Mouse (Mus musculus) left cerebral cortex, postnatal 36 days (tissue): Measurements from ENCODE around the gene Atg10. TPM values are rescaled to one million over a fixed set of nuclear protein-coding genes. Genes with fewer than 3 reads are reported as not detected.

Experiments
- DNase-seq, 2 experiments: peaks; one replicate each; pipeline ENCODE4 v3.0.0; 2021 to 2022; ENCODE audit warnings: low spot score in 2 of 2, mixed read lengths in 1 of 2
- intact Hi-C: fragments of 180-260 bp; cut with DNase I; formaldehyde crosslinking; loops from one replicate; pipeline ENCODE4 v1.15.1; 2025
- total RNA-seq, 2 experiments: library from RNA; stranded (reverse); gene quantifications; 2 replicates each; pipeline ENCODE4 v1.2.3; 2021

Atg10 gene
- total RNA-seq, 2 experiments from 2014 or later: 13.3 to 19.1 TPM

GRCm38 (mm10) chr13:91154622-91155021 is 69.1 kb downstream of the Atg10 start:
- no peak for DNase-seq
- intact Hi-C loops: no loop called here

DNA sequence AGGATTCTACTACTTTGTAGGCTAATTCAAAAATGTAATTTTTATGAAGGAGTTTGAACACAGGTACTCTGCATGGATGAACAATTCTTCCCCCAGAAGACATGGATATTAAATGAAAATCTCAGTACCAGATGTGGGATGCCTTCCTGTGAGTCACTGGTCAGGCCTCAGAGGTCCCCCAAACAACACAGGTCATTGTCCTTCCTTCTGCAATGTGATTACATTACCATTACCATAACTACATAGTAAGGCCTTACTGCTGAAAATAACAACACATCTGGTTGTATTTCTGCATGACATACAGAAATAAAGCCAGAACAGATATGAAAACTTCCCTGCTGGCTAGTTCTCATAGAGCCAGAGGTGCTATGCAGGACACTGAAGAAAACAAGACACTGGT is 87.4 kb downstream of the Atg10 start:
- no peak for DNase-seq
- intact Hi-C loops: no loop called here

DNA sequence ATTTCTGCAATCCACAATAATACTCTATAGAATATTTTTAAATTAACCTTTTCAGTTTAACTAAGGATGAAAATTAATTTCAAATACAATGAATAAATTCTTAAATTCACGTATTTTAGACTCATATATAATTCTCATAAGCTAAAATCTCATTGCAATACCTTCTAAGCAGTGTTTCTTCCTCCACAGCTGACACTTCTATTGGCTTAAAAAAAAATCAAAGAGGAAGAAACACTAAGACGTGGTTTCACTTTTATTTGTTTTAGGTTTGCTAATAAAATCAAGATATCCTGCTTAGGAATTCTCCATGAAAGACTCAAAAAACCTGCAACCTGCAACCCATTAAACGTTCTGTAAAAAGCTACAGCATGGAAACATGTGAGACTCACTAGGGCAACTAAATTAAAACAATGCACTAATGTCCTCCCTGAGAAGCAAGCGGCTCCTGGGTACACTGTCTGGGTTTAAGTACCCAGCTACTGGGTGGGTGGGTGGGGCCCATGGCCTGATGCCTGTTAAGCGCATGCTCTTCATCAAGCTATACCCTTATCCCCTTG is 90.4 kb downstream of the Atg10 start:
- DNase-seq: no peak
- intact Hi-C loops: no loop called here

DNA sequence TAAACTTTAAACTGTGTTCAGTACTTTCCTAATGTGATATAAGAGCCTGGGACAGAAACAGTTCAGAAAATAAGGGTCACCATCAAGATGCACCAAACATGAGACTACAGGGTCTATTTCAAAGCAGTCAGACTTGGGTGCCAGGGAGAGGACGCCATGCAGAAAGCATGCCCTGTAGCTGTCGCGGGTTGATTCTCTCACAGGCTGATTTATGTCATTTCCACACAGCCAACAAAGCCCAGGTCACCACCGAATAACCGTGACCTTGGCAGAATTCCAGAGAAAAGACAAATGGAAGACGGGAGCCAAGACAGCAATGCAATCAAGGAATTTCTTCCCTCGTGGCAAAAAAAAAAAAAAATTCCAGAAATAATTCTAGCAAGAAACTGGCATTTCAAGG is 94.7 kb downstream of the Atg10 start:
- intact Hi-C loops: no loop called here
- DNase-seq: no peak

- DNase-seq: peak; percentile 18 to 21
- intact Hi-C loops: no loop called here
Observed at GRCm38 (mm10) chr13:91128581-91128980, 95.2 kb downstream of the Atg10 start.

GRCm38 (mm10) chr13:91118156-91118555 is 105.6 kb downstream of the Atg10 start:
- intact Hi-C loops: no loop called here
- no peak for DNase-seq

- DNase-seq: no peak
Observed at GRCm38 (mm10) chr13:91114880-91115279, 108.9 kb downstream of the Atg10 start.

DNA sequence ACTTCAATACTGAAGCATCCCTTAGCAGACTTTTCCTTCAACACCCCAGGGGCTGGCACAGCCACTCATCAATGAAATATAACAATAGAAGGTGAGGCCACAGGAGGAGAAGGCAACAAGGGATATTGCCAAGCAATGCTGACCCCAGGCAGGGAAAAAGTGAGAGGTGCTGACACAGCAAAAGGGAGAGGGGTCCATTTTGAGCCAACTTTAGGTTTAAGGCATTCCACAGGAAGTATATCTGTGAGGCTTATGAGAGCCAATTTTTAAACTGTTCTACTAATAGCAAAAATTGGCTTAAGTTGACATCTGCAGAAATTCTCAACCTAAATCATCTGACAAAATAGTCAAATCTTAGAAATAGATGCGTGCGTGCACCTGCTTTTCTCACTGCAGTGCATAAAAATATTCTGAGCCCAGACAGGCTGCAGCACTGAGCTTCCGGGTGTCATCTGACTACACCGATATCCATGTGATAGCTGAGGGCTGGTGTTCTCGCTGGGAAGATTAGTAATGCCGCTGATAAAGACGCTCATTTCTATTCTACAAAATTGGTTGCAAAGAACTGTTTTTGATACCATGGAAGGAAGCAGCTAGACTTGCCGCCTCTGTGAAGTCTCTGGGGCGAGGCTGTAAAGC is 116.3 kb downstream of the Atg10 start:
- intact Hi-C loops: no loop called here
- DNase-seq: no peak

More at GRCm38 (mm10) chr13:91114880-91115279, 108.9 kb downstream of the Atg10 start:
- intact Hi-C loops: no loop called here

DNA sequence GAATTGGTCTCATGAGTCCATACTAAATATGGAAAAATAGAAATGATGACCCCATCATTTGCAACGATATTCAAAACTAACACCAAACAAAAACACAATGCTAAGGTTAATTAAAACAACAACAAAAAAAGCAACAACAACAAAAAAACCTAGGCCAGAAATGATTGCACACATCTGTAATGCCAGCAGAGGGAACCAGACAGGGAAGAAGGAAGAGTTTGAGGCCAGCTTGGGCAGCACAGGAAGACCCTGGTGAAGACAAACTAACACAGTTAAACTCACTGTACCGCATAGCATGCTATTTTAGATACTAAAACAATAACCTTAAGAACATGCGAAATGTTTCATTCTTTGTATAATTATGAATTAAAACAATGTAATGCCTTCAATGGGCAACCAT is 121.5 kb downstream of the Atg10 start:
- intact Hi-C loops: no loop called here
- DNase-seq: no peak

DNA sequence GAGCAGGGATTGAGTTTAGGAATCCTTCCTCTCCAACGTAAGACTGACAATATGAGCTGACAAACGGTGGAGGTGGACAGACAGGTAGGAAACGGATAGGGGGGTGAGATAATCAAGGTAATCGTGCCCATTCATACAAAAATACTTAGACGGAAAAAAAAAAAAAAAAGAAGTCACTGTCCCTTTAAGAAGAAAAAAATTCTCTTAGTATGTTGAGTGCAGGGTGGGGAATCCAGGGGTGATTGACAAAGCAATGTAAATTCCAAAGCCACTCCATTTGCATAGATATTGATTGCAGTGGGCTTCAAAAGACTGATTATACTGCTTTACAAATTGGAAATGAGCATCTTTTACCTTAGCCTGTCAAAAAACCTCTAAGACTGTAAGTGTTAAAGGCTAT is 123.4 kb downstream of the Atg10 start:
- DNase-seq: no peak
- intact Hi-C loops: no loop called here

DNA sequence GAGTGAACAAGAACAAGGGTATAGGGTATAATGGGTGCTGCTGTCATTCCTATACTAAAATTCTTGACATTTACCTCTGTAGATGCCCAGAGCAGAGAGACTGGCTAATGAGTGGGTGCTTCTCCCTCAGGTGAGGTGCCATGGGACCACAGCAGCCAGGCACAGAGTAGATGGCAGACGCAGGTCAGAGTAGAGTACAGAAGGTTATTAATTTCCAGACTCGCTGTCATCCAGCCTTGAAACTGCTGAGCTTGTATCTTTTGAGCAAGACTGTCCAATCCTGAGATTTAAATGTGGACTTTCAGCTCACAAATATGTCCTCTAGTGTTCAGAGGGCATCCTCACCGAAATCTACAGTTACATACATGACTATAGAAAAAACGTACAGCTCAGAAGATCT is 128.9 kb downstream of the Atg10 start:
- intact Hi-C loops: loop anchor here (10.0 kb wide), 1 partner anchor 270 kb away; no protein-coding TSS in a partner anchor
- DNase-seq: no peak

- intact Hi-C loops: loop anchor here (10.0 kb wide), 1 partner anchor 271 kb away; no protein-coding TSS in a partner anchor
- peak in 1 of 2 experiments; percentile 9 for DNase-seq
Observed at GRCm38 (mm10) chr13:91094196-91094595, 129.6 kb downstream of the Atg10 start.

DNA sequence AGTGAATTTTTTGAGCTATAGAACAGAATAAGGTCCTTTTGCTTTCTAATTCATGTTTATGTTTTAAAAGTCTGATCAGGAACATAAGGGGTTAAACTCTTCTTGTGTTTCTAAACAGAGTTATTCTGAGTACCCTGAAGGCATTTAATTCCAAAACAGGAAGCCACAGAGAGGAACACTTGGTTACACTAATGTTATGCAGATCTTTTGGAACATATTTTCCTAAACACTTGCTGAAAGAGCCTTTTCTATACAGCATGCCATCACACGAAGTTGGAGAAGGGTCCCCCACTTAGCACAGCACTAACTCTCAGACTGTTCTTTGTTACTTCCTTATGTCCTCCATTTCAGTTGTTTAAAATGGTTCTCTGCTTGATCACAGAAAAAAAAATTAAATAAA is 130.2 kb downstream of the Atg10 start:
- DNase-seq: no peak
- intact Hi-C loops: loop anchor here (2.0 to 10.0 kb wide), 2 partner anchors 127 to 271 kb away; no protein-coding TSS in a partner anchor

DNA sequence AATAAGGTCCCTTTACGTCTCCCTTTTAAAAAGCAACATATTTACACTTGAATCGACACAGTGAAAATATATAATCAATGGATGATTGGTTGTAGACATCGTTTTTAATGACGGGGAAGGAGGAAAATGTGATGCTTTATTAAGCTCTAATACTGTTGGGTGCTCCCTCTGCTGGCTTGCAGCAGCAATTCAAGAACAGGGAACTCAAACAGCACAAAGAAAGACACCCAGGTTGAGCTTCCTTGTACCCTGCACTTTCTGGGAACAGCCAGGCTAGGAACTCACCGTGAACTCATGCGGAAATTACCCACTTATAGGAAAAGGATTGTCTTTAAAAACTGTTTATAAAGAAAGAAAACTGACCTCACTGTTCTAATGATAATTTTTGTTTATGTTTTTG is 130.6 kb downstream of the Atg10 start:
- no peak for DNase-seq
- intact Hi-C loops: loop anchor here (2.0 to 10.0 kb wide), 2 partner anchors 126 to 272 kb away; no protein-coding TSS in a partner anchor

GRCm38 (mm10) chr13:91091731-91092190 is 132.0 kb downstream of the Atg10 start:
- no peak for DNase-seq
- intact Hi-C loops: loop anchor here (2.0 to 10.0 kb wide), 2 partner anchors 125 to 273 kb away; no protein-coding TSS in a partner anchor

DNA sequence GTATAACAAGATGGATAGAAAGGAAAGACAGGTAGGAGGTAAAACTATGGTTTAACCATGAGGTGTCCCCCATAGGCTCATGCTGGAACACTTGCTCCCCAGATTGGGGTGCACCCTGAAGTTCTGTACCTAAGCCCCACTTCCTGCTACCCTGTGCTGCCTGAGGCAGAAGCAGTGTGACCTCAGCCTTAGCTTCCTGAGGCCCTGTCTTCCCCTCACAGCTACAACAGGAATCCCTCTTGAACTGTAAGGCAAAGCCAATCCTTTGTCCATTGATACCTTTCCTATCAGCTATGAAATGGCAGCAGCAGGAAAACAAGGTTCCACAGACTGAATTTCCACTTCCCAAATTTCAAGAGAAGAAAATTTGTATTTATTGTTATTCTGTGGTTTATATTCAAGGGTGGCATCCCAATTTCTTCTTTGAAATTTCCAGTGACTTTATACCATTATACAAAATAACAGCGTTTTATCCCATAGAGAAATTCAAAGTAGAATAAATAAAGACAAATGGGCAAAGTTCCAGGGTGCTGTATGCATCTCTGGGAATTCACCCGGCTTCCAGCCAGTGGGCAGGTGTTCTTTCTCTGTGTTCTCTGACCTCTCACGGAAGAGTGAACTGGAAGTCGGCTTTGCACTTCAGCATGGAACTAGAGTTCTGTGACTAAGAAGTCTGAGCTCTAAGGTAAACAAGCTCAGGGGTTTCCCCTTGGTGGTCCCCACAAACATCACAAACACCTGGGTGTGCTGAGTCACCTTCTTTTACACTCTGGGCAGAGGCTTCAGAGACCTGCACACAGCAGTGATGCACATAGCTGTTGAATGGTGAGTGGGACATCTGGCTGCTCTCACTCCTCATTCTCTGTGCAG is 132.7 kb downstream of the Atg10 start:
- intact Hi-C loops: loop anchor here (10.0 kb wide), 1 partner anchor 274 kb away; no protein-coding TSS in a partner anchor

GRCm38 (mm10) chr13:91086361-91086900 is 137.3 kb downstream of the Atg10 start:
- intact Hi-C loops: no loop called here
- DNase-seq: no peak

More for the DNA sequence above, 132.7 kb downstream of the Atg10 start:
- DNase-seq: no peak

DNA sequence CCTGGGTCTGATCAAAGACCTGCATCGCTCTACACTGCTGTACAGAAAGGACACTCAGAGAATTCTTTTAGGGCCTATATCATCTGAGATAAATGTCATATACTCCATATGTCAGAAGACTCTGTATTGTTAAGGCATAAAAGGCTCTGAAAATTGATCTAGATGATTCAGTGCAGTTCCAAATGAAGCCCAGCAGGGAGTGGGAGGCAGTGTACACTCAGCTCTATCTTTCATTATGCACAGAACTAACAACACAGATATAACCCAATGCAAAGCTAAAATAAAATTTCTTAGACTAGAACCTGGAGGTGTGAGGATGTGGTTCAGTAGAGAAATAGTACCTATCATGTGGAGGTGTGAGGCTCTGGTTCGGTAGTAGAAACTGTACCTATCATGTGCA is 151.4 kb downstream of the Atg10 start:
- intact Hi-C loops: no loop called here

GRCm38 (mm10) chr13:91060871-91061270 is 162.9 kb downstream of the Atg10 start:
- DNase-seq: no peak
- intact Hi-C loops: no loop called here

More for the DNA sequence above, 151.4 kb downstream of the Atg10 start:
- DNase-seq: no peak

DNA sequence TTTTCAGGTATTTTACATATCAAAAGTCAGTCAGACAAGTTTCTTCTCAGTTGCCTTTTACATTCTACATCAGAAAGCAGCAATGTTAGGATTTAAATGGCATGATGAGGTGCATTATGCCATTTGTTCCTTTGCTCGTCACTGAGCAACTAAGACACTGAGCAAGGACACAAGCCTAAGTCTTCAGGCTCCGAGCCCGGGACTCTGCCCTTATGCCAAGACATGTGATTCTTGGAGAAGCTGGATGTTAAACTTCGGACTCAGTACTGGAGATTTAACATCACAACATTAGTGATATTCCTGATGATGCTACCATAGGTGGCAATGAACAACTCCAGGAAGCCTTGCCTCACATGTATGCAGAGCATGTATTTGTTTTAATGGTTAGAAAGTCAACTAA is 175.6 kb downstream of the Atg10 start:
- intact Hi-C loops: loop anchor here (10.0 kb wide), 1 partner anchor 417 kb away; the partner anchor contains the start of gene Ssbp2
- no peak for DNase-seq
